Mouse (Mus musculus): ENCODE data around the gene Cdk5rap2.

Gene Cdk5rap2

GRCm38 (mm10) chr4:70335444-70336144 lies 74.6 kb downstream of the Cdk5rap2 start:
- no peak for DNase-seq

GRCm38 (mm10) chr4:70334995-70335394 lies 75.2 kb downstream of the Cdk5rap2 start:
- no peak for DNase-seq

- DNase-seq = no peak
Measured at GRCm38 (mm10) chr4:70332981-70333380, 77.3 kb downstream of the Cdk5rap2 start.

- no peak for DNase-seq
Measured at GRCm38 (mm10) chr4:70332576-70332975, 77.7 kb downstream of the Cdk5rap2 start.

- DNase-seq = no peak
Measured at GRCm38 (mm10) chr4:70331181-70331580, 79.1 kb downstream of the Cdk5rap2 start.

GRCm38 (mm10) chr4:70328033-70328432 lies 82.2 kb downstream of the Cdk5rap2 start:
- no peak for DNase-seq

GRCm38 (mm10) chr4:70327436-70327835 lies 82.8 kb downstream of the Cdk5rap2 start:
- no peak for DNase-seq

GRCm38 (mm10) chr4:70321586-70321985 lies 88.7 kb downstream of the Cdk5rap2 start:
- no peak for DNase-seq

GRCm38 (mm10) chr4:70312170-70312569 lies 98.1 kb downstream of the Cdk5rap2 start:
- no peak for DNase-seq

- DNase-seq = peak; percentile 52
Measured at GRCm38 (mm10) chr4:70311530-70311929, 98.7 kb downstream of the Cdk5rap2 start.

GRCm38 (mm10) chr4:70307230-70307629 lies 103.0 kb downstream of the Cdk5rap2 start:
- DNase-seq = peak; percentile 72

- no peak for DNase-seq
Measured at GRCm38 (mm10) chr4:70303870-70304269, 106.4 kb downstream of the Cdk5rap2 start.

- DNase-seq = no peak
Measured at GRCm38 (mm10) chr4:70301187-70301586, 109.1 kb downstream of the Cdk5rap2 start.

GRCm38 (mm10) chr4:70289361-70289760 lies 120.9 kb downstream of the Cdk5rap2 start:
- DNase-seq = no peak

GRCm38 (mm10) chr4:70283163-70283562 lies 127.1 kb downstream of the Cdk5rap2 start:
- DNase-seq = no peak

- DNase-seq = no peak
Measured at GRCm38 (mm10) chr4:70278882-70279281, 131.4 kb downstream of the Cdk5rap2 start.

GRCm38 (mm10) chr4:70278057-70278456 lies 132.2 kb downstream of the Cdk5rap2 start:
- DNase-seq = no peak

GRCm38 (mm10) chr4:70272943-70273342 lies 137.3 kb downstream of the Cdk5rap2 start:
- DNase-seq = no peak

GRCm38 (mm10) chr4:70272527-70272926 lies 137.7 kb downstream of the Cdk5rap2 start:
- no peak for DNase-seq

GRCm38 (mm10) chr4:70267213-70267906 lies 142.9 kb downstream of the Cdk5rap2 start:
- no peak for DNase-seq

GRCm38 (mm10) chr4:70265248-70265647 lies 145.0 kb downstream of the Cdk5rap2 start:
- no peak for DNase-seq

GRCm38 (mm10) chr4:70262850-70263249 lies 147.4 kb downstream of the Cdk5rap2 start:
- no peak for DNase-seq

GRCm38 (mm10) chr4:70261315-70261714 lies 148.9 kb downstream of the Cdk5rap2 start:
- DNase-seq = no peak

GRCm38 (mm10) chr4:70260419-70260807 lies 149.8 kb downstream of the Cdk5rap2 start:
- DNase-seq = no peak

Measured in right cerebral cortex, postnatal 25 days (tissue).